Mouse (Mus musculus): ENCODE results near the gene Tmem229b. TPM values are rescaled to one million over a fixed set of nuclear protein-coding genes. Genes with fewer than 3 reads are reported as not detected.

Tmem229b gene
- total RNA-seq (2014; rRNA removed) = 111 and 153 TPM in 2 replicates
- 47.5 and 54.8 TPM in 2 replicates for polyA plus RNA-seq (2015; fragmentation: Nextera tagmentation; extraction: Ambion mirVana)

DNA sequence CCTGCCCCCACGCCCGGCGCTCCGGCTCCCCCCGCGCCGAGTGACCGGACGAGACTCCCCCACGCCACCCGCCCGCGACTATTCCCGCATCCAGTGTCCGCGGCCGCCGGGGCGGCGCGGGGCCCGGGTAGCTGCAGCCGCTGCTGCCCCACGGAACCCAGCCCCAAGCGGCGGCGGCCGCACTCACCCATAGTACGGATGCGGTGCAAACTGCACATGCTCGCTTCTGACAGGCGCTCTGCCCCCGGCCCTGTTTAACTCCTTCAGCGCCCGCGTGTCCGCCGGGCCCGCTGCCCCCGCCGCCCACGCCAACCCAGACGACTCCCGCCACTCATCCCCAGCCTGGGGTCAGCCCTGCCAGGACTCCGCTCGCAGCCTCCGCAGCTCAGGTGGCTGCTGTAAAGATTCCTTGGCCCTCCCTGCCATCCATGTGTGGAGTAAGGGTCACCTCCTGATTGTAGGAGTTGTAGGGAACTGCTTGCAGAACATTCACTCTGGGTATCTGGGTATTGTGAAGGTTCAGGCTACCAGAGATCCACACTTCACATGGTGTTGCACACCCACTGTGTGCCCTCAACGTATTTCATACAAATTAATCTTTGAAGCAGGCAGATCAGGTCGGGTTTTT, at the start of gene Tmem229b:
TSS of gene Tmem229b (minus strand) at position 502 of the 628 bp plus-strand sequence.
- H3K9me3 ChIP-seq (ENCODE audit: low read length) = no peaks in the 10 kb centered on the region
- peaks cover 16% of the 10 kb centered on the region; the same call in 1 of the 2 replicates for H3K4me1 ChIP-seq (ENCODE audit: insufficient read depth)
- peak within 1 kb of the TSS; percentile 89 for H3K27ac ChIP-seq (ENCODE audit: low read depth, low read length)
- H3K4me2 ChIP-seq (ENCODE audit: low read depth) = peak within 1 kb of the TSS; percentile 84
- under 1% methylated on average over 47 of the region's 49 CpGs for WGBS
- H3K27me3 ChIP-seq (ENCODE audit: insufficient read depth, low read length) = no peaks in the 10 kb centered on the region
- DNase-seq (peak; percentile 80), ATAC-seq (peak; percentile 95)
- no peaks in the 10 kb centered on the region for H3K36me3 ChIP-seq (ENCODE audit: insufficient read depth)
- peak within 1 kb of the TSS; percentile 95 for H3K9ac ChIP-seq
- no peak for TF ChIP-seq CTCF (IDR thresholded peaks at IDR 0.05; ENCODE audit: low read depth)
- peak within 1 kb of the TSS; percentile 93 for H3K4me3 ChIP-seq (ENCODE audit: low read depth, low read length)

DNA sequence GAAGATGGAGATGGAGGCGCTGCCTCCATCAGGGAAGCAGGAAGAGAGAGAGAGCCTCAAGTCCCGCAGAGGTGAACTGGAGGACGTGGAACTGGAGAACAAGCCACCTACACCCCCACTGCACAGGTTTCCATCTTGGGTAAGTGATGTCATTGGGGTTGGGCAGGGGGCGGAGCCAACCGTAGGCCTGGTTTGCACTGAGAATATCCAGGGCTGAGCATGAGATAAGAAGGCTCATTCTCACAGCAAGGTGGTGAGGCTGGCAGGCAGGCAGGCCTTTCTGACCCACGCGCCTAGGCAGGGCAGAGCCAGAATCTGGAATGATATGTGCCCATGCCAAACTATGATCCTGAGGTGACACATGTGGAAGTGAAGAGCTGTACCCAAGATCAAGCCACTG, 47.8 kb upstream of the Tmem229b start:
- Histone ChIP-seq H3K36me3 (ENCODE audit: insufficient read depth) (peaks cover 8% of the 10 kb centered on the region; the same call in 1 of the 2 replicates), H3K4me1 (ENCODE audit: insufficient read depth) (no peaks in the 10 kb centered on the region), H3K4me2 (ENCODE audit: low read depth) (no peak overlapping the region), H3K27me3 (ENCODE audit: insufficient read depth, low read length) (no peaks in the 10 kb centered on the region), H3K9me3 (ENCODE audit: low read length) (no peaks in the 10 kb centered on the region), H3K27ac (ENCODE audit: low read depth, low read length) (no peak overlapping the region), H3K4me3 (ENCODE audit: low read depth, low read length) (no peak overlapping the region), H3K9ac (no peak overlapping the region)
- TF ChIP-seq CTCF (IDR thresholded peaks at IDR 0.05; ENCODE audit: low read depth) = no peak
- ATAC-seq (no peak), DNase-seq (no peak)
- WGBS = 95% methylated on average over 7 of the region's 7 CpGs

DNA sequence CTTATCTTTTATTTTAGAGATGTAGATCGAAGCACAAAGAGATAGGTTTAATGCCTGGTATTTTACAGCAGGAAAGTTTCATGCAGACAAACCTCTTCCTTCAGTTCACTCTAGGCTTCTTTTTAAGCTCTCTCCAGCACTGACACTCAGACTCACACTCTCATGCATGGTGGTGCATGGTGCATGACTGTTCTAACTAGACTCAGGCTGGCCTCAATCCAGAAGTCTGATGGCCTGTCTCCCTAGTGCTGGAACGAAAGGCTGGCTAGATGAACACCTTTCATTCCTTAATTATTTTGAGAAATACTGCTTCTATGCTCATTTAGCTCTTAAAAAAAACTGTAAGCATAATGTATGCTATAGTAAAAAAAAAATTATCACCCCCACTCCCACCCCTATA, 44.6 kb upstream of the Tmem229b start:
- no peak overlapping the region for H3K27ac ChIP-seq (ENCODE audit: low read depth, low read length)
- DNase-seq (no peak), ATAC-seq (no peak)
- H3K4me3 ChIP-seq (ENCODE audit: low read depth, low read length) = no peak overlapping the region
- no peak for TF ChIP-seq CTCF (IDR thresholded peaks at IDR 0.05; ENCODE audit: low read depth)
- H3K9me3 ChIP-seq (ENCODE audit: low read length) = no peaks in the 10 kb centered on the region
- H3K9ac ChIP-seq = no peak overlapping the region
- H3K36me3 ChIP-seq (ENCODE audit: insufficient read depth) = peaks cover 8% of the 10 kb centered on the region; the same call in 1 of the 2 replicates
- 77% methylated on average over 2 of the region's 2 CpGs for WGBS
- no peak overlapping the region for H3K4me2 ChIP-seq (ENCODE audit: low read depth)
- no peaks in the 10 kb centered on the region for H3K4me1 ChIP-seq (ENCODE audit: insufficient read depth)
- H3K27me3 ChIP-seq (ENCODE audit: insufficient read depth, low read length) = no peaks in the 10 kb centered on the region

DNA sequence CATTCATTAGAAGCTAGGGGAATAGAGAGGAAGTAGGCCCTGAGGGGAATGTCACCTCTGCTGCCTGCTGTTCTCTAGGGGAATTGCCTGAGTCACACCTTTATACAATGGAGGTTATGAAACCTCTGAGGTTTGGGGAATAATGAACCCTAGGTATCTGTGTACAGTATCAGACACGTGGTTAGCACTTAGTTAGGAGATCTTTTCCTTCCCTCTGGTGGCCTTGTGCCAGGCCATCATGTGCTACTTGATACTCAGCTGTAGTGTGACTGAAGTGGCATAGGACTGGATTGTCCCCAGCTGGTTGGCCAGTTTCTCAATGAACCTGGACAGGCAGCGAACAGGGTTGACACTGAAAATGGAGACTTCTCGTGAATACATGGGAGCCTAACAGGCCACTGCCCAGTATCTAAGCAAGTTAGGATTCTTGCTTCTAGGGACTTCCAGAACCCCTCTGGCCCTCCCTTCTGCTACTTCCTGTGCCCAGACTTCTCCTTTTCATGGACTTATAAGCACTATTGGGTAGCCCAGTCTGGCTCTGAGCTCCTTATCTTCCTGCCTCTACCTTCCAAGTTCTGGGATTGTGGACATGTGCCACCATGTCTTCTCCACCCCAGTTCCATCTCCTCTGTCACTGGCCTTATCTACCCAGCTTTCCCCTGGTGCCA, 43.3 kb upstream of the Tmem229b start:
- TF ChIP-seq CTCF (IDR thresholded peaks at IDR 0.05; ENCODE audit: low read depth) = no peak
- peaks cover 8% of the 10 kb centered on the region; the same call in 1 of the 2 replicates for H3K36me3 ChIP-seq (ENCODE audit: insufficient read depth)

DNA sequence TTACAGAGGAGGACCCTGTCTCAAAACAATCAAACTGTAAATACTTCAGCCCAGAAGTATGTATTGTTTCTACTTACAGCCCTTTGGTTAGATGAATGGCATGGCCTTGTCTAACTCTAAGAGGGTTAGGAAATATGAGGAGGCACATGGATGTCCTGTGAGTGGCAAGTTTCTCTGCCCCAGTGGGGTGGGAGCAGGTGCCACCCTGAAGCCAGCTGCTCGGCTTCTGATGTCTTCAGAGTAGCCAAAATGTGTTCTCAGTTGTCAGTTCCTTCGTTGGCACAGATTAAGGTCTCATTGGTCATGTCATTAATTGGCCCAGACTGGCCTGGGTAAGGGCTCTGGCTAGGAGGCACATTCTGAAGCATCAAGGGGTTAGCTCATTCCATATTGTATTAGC, 42.4 kb upstream of the Tmem229b start:
- Histone ChIP-seq H3K27me3 (ENCODE audit: insufficient read depth, low read length) (no peaks in the 10 kb centered on the region), H3K27ac (ENCODE audit: low read depth, low read length) (no peak overlapping the region), H3K4me2 (ENCODE audit: low read depth) (no peak overlapping the region), H3K4me1 (ENCODE audit: insufficient read depth) (no peaks in the 10 kb centered on the region), H3K36me3 (ENCODE audit: insufficient read depth) (peaks cover 6% of the 10 kb centered on the region; the same call in 1 of the 2 replicates), H3K4me3 (ENCODE audit: low read depth, low read length) (no peak overlapping the region), H3K9me3 (ENCODE audit: low read length) (no peaks in the 10 kb centered on the region), H3K9ac (no peak overlapping the region)
- ATAC-seq (no peak), DNase-seq (no peak)
- 76% methylated on average over 2 of the region's 2 CpGs for WGBS
- no peak for TF ChIP-seq CTCF (IDR thresholded peaks at IDR 0.05; ENCODE audit: low read depth)

More for the DNA sequence above, 43.3 kb upstream of the Tmem229b start:
- Histone ChIP-seq H3K9ac (no peak overlapping the region), H3K4me3 (ENCODE audit: low read depth, low read length) (no peak overlapping the region), H3K27me3 (ENCODE audit: insufficient read depth, low read length) (no peaks in the 10 kb centered on the region), H3K4me2 (ENCODE audit: low read depth) (no peak overlapping the region), H3K9me3 (ENCODE audit: low read length) (no peaks in the 10 kb centered on the region), H3K4me1 (ENCODE audit: insufficient read depth) (no peaks in the 10 kb centered on the region), H3K27ac (ENCODE audit: low read depth, low read length) (no peak overlapping the region)
- 90% methylated on average over 3 of the region's 3 CpGs for WGBS
- DNase-seq = no peak
- no peak for ATAC-seq

DNA sequence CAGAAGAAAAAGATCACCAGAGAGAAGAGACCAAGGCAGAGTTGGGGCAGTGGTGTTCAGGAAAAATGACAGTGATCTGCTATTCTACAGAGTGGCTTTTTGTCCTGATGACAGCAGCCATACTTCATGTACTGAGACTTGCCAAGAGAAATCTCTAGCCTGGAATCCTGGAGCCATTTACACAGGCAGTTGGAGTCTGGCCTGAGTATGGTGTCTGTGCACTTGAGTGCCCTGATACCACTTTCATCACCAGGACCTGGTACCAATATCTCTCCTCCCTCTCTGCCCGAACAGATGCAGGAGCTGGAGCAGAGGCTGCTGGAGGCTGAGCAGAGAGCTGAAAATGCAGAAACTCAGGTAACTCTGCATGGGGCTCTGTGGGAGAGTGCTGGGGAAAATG, 41.5 kb upstream of the Tmem229b start:
- no peak for TF ChIP-seq CTCF (IDR thresholded peaks at IDR 0.05; ENCODE audit: low read depth)
- no peak for DNase-seq
- H3K27ac ChIP-seq (ENCODE audit: low read depth, low read length) = no peak overlapping the region
- ATAC-seq = no peak
- no peaks in the 10 kb centered on the region for H3K9me3 ChIP-seq (ENCODE audit: low read length)
- no peak overlapping the region for H3K4me2 ChIP-seq (ENCODE audit: low read depth)
- WGBS = 86% methylated on average over 1 of the region's 1 CpGs
- no peaks in the 10 kb centered on the region for H3K36me3 ChIP-seq (ENCODE audit: insufficient read depth)
- H3K9ac ChIP-seq = no peak overlapping the region
- H3K27me3 ChIP-seq (ENCODE audit: insufficient read depth, low read length) = no peaks in the 10 kb centered on the region
- H3K4me1 ChIP-seq (ENCODE audit: insufficient read depth) = no peaks in the 10 kb centered on the region
- H3K4me3 ChIP-seq (ENCODE audit: low read depth, low read length) = no peak overlapping the region

DNA sequence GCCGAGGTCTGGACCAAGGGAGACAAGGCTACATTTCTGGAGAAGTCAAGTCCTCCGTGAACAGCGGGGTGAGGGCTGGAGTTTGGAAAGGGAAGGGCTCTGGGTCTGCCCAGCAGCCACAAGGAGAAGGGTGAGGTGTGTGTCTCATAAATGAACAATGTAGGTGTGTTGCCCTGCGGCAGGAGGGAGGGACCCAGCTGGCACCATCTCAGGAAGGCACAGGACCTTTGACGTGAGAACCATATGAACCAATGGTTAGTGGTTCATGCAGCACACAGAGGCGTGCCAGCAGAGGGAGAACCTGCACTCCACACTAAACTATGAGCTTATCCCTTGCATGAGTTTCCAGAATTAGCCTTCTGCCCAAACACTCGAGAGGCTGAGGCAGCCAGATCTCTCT, 39.8 kb upstream of the Tmem229b start:
- Histone ChIP-seq H3K4me2 (ENCODE audit: low read depth) (no peak overlapping the region), H3K27me3 (ENCODE audit: insufficient read depth, low read length) (no peaks in the 10 kb centered on the region), H3K4me3 (ENCODE audit: low read depth, low read length) (no peak overlapping the region), H3K27ac (ENCODE audit: low read depth, low read length) (no peak overlapping the region), H3K9me3 (ENCODE audit: low read length) (no peaks in the 10 kb centered on the region), H3K36me3 (ENCODE audit: insufficient read depth) (no peaks in the 10 kb centered on the region), H3K9ac (no peak overlapping the region), H3K4me1 (ENCODE audit: insufficient read depth) (no peaks in the 10 kb centered on the region)
- DNase-seq = no peak
- ATAC-seq = no peak
- TF ChIP-seq CTCF (IDR thresholded peaks at IDR 0.05; ENCODE audit: low read depth) = no peak
- 89% methylated on average over 7 of the region's 7 CpGs for WGBS
